Mouse (Mus musculus): Measurements from ENCODE around the gene Uso1.
"Not testable (repeated sequence)": the region's sequence is repeated elsewhere in the genome, so short reads cannot be mapped to it uniquely, and the experiment has no call there.

The Uso1 gene

GRCm38 (mm10) chr5:92127751-92128150 is 10.0 kb upstream of the Uso1 start:
- no peak for DNase-seq

GRCm38 (mm10) chr5:92128570-92128969 is 9.2 kb upstream of the Uso1 start:
- peak; percentile 22 to 56 for DNase-seq

- DNase-seq, result no peak
These were observed 8.4 kb upstream of the Uso1 start for GRCm38 (mm10) chr5:92129321-92129768.

- DNase-seq, result no peak
These were observed 7.6 kb upstream of the Uso1 start for GRCm38 (mm10) chr5:92130040-92130682.

- no peak for DNase-seq
These were observed 5.6 kb upstream of the Uso1 start for GRCm38 (mm10) chr5:92132127-92132526.

GRCm38 (mm10) chr5:92133006-92133405 is 4.7 kb upstream of the Uso1 start:
- DNase-seq, result not testable (repeated sequence)

- DNase-seq, result no peak
These were observed 2.8 kb upstream of the Uso1 start for GRCm38 (mm10) chr5:92134934-92135333.

- DNase-seq, result no peak
These were observed 1.1 kb upstream of the Uso1 start for GRCm38 (mm10) chr5:92136536-92137238.

- DNase-seq, result peak; percentile 52 to 71
These were observed 419 bp downstream of the Uso1 start for GRCm38 (mm10) chr5:92138093-92138621.

GRCm38 (mm10) chr5:92139191-92139590 is 1.5 kb downstream of the Uso1 start:
- no peak for DNase-seq

- DNase-seq, result no peak
These were observed 4.0 kb downstream of the Uso1 start for GRCm38 (mm10) chr5:92141696-92142095.

- DNase-seq, result no peak
These were observed 4.7 kb downstream of the Uso1 start for GRCm38 (mm10) chr5:92142481-92142880.

- no peak for DNase-seq
These were observed 5.9 kb downstream of the Uso1 start for GRCm38 (mm10) chr5:92143665-92144064.

GRCm38 (mm10) chr5:92144954-92145708 is 7.4 kb downstream of the Uso1 start:
- no peak for DNase-seq

- DNase-seq, result no peak
These were observed 10.5 kb downstream of the Uso1 start for GRCm38 (mm10) chr5:92148248-92148647.

GRCm38 (mm10) chr5:92149330-92149982 is 11.7 kb downstream of the Uso1 start:
- no peak for DNase-seq

- DNase-seq, result no peak
These were observed 17.1 kb downstream of the Uso1 start for GRCm38 (mm10) chr5:92154861-92155260.

GRCm38 (mm10) chr5:92165976-92166375 is 28.2 kb downstream of the Uso1 start:
- DNase-seq, result peak in 1 of 2 experiments; percentile 16

- peak; percentile 65 to 76 for DNase-seq
These were observed 45.5 kb downstream of the Uso1 start for GRCm38 (mm10) chr5:92183071-92183830.

- DNase-seq, result no peak
These were observed 51.2 kb downstream of the Uso1 start for GRCm38 (mm10) chr5:92188881-92189483.

- DNase-seq, result peak; percentile 38 to 40
These were observed 58.0 kb downstream of the Uso1 start for GRCm38 (mm10) chr5:92195716-92196115.
